Mouse (Mus musculus) cerebellum, postnatal 14 days (tissue): ENCODE measurements at regions not wholly inside any gene's neighbourhood (a gene's known extent, or its start where the extent isn't known, plus 50 kb on each side); places are given as distances from the start of the nearest gene placed in this dataset.

Experiments
- DNase-seq, 2 experiments: peaks; one replicate each; pipeline ENCODE4 v3.0.0; 2021; ENCODE audit warnings: mixed read lengths in 2 of 2

DNA sequence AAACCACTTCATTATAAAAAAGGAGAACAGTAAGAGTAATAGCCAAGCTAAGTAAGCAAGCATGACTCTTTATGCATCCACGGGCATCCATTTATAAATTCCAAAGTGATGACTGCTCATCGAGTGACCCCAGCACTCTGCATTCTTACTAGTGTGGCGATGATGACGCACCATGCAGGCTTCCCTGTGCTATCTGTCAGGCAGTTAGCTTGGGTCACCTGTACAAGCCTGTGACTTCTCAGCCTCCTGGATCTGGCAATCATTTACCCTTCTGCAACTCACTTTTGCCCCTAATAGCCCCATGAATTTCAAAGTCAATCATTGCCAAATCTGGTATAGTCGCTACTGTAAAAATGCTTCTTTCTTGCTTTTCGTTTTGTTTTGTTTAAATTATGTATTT is 237.3 kb downstream of the Klf5 start:
- DNase-seq = no peak

DNA sequence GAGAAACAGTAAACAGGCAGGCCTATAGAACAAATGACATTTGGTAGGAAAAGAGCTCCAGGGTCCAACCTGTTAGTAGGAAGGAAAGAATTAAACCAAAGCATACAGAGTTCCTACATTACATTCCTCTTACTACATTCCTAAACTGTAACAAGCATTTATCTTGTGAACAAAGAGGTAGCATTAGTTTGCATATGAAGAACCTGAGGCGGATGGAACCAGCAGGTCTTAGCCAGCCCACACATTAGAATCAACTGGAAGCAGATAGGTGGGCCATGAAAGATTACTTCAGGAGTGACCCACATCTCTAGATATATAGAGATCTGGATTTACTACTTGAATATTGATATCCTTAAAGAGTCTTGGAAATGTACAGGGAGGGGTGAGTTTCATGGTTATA is 238.8 kb downstream of the Klf5 start:
- DNase-seq = no peak

GRCm38 (mm10) chr14:99541716-99542115 is 243.2 kb downstream of the Klf5 start:
- no peak for DNase-seq

DNA sequence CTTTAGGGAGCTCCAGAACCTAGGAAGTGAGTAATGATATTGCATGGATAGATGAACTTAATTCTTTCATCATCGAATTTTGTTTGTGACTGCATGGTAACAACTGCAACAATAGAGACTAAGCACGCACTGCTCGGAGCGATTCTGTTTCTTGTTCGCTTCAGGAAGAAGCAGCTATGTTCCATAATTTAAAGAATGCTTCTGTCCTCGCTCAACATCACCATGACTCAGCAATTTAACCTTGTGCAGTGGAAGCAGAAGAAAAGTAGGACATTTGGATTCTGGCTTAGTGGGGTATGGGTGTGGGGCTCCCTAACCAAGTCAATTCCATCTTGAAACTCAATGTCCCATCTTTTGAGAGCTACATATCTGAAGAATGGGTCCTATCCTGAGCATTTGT is 249.4 kb downstream of the Klf5 start:
- no peak for DNase-seq

- DNase-seq = no peak
Observed at GRCm38 (mm10) chr14:99548363-99549248, 250.1 kb downstream of the Klf5 start.

GRCm38 (mm10) chr14:99564024-99564423 is 265.5 kb downstream of the Klf5 start:
- DNase-seq = no peak

GRCm38 (mm10) chr14:99574146-99574545 is 275.7 kb downstream of the Klf5 start:
- no peak for DNase-seq

- no peak for DNase-seq
Observed at GRCm38 (mm10) chr14:99578665-99579064, 280.2 kb downstream of the Klf5 start.

DNA sequence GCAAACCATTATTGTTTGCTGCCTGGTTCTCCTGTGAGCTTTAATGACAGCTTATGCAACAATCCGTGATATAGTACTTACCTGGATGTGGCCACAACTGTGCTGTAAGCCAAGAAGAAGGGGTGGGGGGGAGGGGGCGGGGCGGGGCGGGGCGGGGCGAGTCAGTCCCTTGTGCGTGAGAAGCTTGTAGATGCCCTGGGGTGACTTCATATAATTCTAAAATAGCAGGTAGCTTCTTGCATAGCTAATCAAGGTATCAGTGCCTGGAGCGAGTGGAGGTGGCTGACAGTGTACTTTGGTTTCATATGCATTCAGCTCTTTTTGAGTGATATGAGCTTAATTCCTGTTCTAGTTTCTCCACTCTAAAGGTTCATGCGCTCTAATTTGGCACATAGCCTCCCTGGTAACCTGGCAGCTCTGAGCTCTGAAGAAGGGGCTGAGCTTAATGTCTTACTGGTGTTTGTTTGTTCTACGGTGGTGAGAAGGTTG is 280.8 kb downstream of the Klf5 start:
- no peak for DNase-seq

- DNase-seq = no peak
Observed at GRCm38 (mm10) chr14:99579765-99580266, 281.3 kb downstream of the Klf5 start.

DNA sequence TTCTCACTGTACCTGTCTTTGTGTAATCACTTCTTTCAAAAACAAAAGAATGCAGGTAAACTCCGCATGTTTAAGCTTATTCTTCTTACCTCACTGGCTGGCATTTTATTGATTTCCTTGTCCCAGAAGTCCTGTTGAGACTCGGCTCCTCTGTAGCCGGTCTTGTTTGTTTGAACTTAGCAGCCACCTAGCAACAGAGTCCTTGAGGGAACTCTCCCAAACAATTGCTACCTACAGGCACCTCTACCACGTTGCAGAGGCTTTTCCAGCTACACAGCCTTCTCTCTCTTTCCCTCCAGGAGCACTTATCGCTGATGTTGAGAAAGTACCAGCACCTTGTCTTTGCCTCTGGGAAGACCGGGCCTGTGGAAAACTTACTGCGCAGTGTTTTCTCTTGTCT is 285.7 kb downstream of the Klf5 start:
- no peak for DNase-seq

DNA sequence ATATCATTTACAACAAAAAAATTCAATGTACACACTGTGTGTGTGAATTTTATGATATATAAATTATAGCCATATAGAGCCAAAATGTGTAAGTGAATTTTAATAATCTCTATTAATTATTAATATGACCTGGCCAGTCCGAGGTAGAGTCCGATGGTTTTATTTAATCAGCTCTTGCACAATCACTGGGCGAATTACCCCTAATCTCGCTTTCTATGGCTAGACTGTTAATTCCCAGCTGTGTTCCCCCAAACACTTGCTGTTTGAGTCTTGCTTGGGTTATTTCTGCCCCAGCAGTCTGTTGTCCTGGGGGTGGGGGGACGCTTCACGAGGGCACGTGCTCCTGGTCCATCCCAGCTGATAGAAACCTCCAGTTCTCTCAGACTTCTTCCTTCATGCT is 287.5 kb downstream of the Klf5 start:
- no peak for DNase-seq

DNA sequence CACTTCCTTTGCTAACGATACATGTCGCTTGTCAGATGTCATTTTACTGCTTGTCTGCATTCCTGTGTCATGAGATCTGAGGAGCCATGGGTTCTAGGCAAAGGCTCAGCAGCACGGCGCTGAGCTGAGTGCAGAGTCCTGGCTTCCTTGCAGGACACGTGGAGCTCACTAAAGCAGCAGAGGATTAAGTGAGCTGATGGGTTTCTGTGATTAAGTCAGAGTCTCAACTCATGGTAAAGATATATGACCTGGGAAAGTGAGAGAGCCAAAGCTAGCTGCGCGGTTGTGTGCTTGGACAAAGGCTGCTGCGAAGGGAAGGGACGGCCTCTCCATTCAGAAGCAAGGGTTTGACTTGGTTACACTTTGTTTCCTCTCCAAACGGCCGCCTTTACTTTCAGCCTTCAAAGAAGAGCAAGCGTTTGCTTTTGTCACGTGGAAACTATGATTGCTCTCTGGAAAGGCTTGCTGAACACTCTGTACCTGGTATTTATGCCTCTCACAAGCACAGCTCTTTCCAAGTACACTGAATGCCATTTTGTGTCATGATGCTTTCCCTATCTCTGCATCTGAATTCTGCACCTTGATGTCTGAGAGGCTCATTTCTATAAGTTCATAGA is 292.5 kb downstream of the Klf5 start:
- no peak for DNase-seq

DNA sequence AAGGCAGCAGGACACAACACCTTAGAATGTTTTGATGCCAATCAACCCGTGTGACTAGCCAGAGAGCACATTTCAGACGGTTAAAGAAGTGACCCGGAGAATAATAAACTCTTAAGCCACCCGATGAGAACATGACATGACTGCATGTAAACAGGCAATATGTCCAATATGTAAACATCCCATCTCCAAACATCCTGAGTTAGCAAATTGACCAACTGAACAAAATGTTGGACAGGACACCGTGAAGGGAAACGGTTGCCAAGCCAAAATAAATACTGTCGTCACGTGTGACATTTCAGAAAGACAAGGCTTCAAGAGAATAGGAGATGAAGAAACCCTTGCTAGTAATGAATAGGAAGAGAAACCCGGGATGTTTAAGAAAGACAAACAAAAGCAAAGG is 294.4 kb downstream of the Klf5 start:
- DNase-seq = no peak

- DNase-seq = no peak
Observed at GRCm38 (mm10) chr14:99593864-99594263, 295.4 kb downstream of the Klf5 start.

- DNase-seq = no peak
Observed at GRCm38 (mm10) chr14:99601900-99602299, 303.4 kb downstream of the Klf5 start.

DNA sequence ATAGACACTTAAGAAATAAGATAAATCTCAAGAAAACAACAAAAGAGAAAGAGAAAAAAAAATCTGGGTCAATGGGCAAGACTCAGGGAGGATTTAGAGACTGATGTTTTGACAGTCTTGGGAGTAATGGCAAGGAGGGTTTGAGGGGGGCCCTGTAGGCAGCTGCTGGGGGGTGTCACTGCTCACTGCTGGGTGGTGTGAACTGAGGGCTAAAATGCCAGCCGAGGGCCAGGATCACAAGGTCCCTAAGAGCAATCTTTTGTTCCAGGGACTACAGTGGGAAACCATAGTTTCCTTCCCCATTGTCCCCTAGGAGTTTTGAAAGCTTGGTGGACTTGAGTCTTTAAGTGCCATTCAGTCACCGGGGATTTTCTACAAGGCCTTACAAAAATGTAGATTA is 304.8 kb downstream of the Klf5 start:
- no peak for DNase-seq

GRCm38 (mm10) chr14:99605351-99606100 is 307.0 kb downstream of the Klf5 start:
- DNase-seq = no peak

DNA sequence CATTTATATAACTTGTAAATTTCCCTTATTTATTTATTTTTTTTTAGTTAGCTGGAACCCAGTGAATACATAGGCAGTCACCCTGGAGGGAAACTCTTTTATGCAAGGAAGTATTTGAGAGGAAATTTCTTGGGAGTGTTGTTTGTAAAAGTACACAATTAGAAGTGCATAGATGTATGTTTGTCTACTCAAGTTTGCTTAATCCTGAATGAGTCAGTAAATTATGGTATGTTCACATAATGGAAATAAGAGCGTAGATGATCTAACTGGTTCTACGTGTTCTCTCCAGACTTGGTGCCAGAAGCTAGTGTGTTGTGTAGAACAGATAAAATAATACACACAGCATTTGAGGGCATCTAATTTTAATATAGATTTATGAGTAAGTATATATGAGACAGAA is 310.5 kb downstream of the Klf5 start:
- DNase-seq = no peak

DNA sequence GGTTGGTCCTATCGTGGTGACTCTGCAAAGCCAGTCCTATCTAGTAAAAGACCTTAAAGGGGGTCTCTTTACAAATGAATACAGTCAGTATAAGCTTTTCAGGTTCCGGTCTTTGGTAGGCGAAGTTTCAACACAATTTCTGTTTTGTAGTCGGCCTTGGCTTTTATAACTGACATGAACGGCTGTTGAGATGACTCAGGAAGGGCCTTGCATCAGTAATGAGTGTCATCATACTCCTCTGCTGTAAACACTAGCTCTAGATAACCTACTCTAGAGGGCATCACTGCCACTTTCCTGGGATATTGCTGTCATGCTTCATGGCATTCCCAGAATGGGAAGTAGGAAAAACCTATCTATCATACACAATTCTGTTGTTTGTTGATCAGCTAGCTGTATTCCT is 312.9 kb downstream of the Klf5 start:
- DNase-seq = no peak

DNA sequence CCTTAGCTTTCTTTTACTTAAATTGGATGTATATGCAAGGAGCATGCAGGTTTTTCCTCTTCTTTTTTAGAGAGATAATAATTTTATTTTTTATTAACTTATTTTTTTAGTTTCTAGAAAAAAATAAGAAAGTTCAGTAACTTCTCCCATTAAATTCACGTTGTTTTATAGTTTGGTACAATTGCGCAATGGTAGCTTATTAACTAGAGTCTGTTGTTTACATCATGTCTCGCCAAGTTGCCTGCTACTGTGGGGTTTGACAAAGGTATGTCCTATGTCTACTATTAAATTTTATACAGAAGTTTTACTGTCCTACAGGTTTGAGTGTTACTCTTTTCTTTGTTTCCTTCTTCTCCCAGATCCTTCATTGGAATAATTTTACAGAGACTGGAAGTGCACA is 313.6 kb downstream of the Klf5 start:
- DNase-seq = no peak

DNA sequence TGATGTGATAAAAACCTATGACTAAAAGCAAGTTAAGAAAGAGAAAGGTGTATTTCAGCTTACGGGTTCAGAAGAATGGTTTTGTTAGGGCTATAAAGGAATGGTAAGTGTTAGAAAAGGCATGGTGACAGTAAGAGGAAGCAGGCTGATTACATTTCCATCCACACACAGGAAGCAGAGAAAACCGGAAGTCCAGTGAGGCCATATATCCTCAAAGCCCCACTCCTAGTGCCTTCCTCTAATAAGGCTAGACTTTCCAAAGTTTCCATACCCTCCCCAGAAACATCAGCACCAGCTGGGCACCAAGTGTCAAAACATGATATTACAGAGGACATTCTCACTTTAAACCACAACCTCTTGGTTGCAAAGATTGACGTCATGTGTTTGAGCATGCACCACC is 316.3 kb downstream of the Klf5 start:
- no peak for DNase-seq

DNA sequence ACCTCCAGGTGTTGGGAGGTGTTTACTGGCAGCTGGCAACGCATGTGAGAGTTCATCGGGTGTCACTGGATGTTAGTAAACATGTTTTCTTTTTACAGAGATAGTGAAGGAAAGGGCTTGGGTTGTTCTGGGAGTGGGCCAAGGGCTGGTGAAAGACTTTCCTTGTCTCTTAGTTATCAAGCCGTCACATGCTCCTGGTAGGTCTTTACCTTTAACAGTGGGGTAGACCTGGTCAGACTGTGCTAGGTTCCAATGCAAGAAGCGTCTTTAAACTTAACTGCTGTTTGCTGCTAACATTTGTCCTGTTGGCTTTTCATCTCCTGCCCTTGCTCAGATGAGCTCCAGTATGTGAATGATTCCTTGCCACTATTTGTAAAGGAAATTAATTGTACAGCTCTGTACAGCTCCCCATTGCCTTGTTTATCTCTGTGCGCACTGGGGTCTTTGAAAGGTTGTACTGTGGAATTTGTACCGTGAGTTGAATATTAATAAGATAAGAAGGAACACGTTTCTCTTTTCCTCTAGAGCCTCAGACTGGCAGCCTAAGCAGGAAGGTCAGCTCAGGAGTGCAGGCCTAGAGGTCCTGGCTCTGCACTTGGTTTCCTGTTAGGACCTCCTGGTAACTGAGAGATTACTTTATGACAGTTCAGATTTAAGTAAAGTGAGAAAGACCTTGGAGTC is 318.3 kb downstream of the Klf5 start:
- no peak for DNase-seq
